Mouse (Mus musculus) megakaryocyte, embryonic 14.5 days (primary cell): ENCODE results near the gene Rad23b.

Source experiments
- FLI1 ChIP-seq: IDR thresholded peaks from 2 replicates; pipeline ENCODE4 v1.6.1; 2012; ENCODE audit warnings: low read length, inconsistent platforms, mixed read lengths
- GATA1 ChIP-seq: IDR thresholded peaks from 3 replicates; pipeline ENCODE4 v1.6.1; 2012; ENCODE audit warnings: mixed read lengths, low read length, inconsistent platforms, borderline replicate concordance

DNA sequence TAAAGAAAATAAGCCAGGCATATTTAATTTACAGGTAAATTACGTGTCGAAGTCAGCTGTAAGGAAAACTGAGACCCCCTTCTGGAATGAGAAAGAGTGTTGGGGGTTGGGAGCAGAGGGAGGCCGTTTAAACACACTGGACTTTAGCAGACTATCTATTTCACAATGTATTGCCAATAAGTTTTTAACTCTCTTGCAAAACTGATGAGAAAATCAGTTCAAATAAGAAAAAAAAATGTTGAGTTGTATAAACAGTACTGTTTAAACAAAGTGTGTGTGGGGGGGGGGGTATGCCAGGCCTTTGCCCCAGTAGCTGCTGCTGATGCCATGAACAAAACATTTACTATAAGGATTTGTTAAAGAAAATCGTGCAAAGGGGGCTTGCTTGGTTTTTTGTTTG lies 10.5 kb upstream of the Rad23b start:
- TF ChIP-seq GATA1, result no peak
- no peak for TF ChIP-seq FLI1
